Mouse (Mus musculus) layer of hippocampus, postnatal 14 days (tissue): Measurements from ENCODE around the gene Dnajb2. TPM values are rescaled to one million over a fixed set of nuclear protein-coding genes. Genes with fewer than 3 reads are reported as not detected.

ENCODE experiments used
- DNase-seq, 2 experiments: peaks; one replicate each; pipeline ENCODE4 v3.0.0; 2021 to 2022; ENCODE audit warnings: low spot score in 2 of 2, mixed read lengths in 1 of 2
- long read RNA-seq, 2 experiments: library from polyadenylated mRNA; stranded (forward); transcript quantifications; one replicate each; pipeline ENCODE4 v2.0.0; 2021
- total RNA-seq, 2 experiments: library from RNA; stranded (reverse); gene quantifications; 2 replicates each; pipeline ENCODE4 v1.2.3; 2021

The Dnajb2 gene
- total RNA-seq = 10 to 100 TPM; 60.0 to 61.1 TPM
- long read RNA-seq, experiment 1, transcript Dnajb2-210 (9 exons, 3,066 nt) = major isoform, 10 of 30 reads
- long read RNA-seq, experiment 1, partial matches to known transcripts = 5 of 30 reads
- long read RNA-seq, experiment 1, other reads (novel, unspliced or antisense) = 10 of 30 reads
- long read RNA-seq, experiment 2, transcript Dnajb2-210 (9 exons, 3,066 nt) = minor isoform, 10 of 46 reads
- long read RNA-seq, experiment 2, transcript Dnajb2-207 (10 exons, 1,855 nt) = major isoform, 12 of 46 reads
- long read RNA-seq, experiment 2, partial matches to known transcripts = 11 of 46 reads
- long read RNA-seq, experiment 2, other reads (novel, unspliced or antisense) = 9 of 46 reads

DNA sequence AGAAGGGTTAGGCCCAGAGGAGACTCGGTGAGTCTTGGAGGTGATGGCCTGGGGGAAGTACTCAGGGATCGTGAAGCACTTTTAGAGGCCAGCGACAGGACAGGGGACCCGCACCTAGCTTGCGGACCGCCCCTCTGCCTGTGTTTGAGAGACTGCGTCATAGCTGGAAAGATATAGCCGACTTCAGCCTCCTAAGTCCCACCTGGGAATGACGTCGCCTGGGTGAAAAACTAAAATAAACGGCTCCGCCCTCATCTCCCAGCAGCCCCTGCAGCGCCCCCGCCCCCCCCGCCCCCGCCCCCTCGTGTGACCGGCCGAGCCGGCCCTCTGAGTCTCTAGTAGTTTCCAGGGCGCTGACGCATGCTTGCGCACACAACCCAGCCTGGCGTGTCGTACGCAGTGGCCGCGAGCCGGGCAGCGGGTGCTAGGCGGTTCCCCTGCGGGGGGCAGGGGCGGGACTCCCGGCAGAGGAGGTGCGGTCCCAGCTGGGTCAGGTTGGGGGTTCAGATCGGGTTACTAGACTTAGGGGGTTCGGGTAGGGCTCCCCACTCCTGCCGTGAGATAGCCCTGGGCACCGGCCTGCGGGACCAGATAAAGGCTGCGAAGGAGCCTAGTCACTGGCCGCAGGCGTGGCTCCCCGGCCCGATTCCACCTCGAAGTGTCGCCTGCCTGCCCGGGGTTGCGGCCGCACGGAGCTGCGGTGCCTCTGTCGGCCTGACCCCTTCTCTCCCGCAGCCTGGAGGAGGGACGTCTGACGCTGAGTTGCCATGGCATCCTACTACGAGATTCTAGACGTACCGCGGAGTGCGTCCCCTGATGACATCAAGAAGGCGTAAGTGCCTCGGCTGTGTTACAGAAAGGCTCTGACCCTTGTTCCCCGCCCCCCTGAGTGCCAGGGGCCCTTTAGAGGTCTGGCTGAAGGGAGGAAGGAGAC is at the start of gene Dnajb2:
TSS of gene Dnajb2 (plus strand) at position 290 of the 934 bp plus-strand sequence.
- DNase-seq = peak; percentile 72 to 86

DNA sequence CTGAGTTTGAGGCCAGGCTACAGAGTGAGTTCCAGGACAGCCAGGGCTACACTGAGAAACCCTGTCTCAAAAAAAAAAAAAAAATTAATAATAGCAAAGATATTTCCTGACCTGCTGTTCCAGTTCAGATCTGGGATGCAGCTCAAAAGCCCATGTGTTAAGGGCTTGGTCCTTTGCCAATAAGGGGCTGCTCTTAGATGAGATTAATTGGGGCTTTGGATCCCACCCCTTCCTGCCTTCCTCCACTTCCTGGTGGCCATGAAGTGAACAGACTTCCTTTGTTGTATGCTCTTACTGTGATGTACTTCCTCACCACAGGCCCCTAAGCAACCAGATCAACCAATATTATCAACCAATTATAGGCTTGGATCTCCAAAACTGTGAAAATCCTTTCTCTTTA is 49.1 kb upstream of the Dnajb2 start:
- no peak for DNase-seq

DNA sequence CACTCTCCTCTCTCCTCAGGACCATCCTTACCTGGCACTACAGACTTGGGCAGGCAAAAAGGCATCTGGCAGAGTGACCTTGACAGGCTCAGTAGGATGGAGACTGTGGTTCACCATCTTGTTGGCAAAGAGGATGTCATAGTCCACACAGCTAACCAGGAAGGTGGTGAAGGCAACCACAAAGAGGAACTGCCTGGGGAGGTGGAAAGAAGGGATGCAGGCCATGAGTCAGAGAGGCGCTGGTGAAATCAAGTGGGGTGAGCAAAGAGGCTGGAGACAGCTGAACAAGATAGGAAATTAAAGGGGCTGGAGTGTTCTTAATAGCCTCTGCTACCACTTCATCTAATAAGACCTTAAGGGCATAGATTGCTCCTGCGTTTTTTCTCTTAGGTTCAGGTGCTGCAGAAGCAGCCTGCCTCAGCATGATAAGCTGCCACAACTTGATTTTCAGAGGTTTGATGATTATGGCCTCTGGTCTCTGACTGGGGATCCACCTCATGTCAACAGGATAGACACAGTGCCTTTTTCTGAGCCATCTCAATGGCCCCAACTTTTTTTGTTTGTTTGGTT is 48.2 kb upstream of the Dnajb2 start:
- no peak for DNase-seq

DNA sequence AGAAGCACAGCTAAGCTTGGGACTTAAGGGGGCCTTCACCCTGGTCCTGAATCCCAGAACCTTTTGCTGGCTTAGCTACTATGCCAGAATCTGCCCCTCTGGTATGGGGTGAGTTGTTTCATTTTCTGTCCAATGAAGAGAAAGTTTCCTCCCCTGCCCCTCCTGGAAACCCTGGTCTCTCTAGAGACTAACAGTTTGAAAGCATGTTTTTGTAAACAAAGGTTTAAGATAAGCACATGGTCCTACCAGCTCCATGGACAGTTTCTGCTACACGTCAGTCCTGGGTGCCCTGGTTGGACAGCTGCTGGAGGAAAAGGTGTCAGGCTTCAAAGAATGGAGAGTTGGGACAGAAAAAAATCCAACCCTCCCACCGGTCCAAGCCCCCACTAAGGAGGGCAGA is 45.6 kb upstream of the Dnajb2 start:
- DNase-seq = no peak

DNA sequence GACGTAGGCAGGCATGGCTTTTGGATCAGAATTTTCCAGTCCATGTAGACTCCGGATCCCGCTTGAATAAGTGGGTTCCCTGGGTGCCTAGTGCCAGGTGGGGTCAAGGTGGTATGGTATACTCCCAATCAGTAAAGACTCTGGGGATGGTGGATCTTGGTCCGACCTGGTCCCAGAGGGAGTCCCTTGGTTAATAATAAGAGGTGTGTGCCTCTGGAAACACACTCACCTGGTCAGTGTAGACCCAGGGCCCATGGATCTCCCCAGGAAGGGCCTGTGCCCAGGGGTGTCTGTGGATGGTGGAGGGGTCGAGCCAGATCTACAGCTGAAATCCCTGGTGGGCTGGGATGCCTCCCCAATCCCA is 45.0 kb upstream of the Dnajb2 start:
- DNase-seq = no peak

DNA sequence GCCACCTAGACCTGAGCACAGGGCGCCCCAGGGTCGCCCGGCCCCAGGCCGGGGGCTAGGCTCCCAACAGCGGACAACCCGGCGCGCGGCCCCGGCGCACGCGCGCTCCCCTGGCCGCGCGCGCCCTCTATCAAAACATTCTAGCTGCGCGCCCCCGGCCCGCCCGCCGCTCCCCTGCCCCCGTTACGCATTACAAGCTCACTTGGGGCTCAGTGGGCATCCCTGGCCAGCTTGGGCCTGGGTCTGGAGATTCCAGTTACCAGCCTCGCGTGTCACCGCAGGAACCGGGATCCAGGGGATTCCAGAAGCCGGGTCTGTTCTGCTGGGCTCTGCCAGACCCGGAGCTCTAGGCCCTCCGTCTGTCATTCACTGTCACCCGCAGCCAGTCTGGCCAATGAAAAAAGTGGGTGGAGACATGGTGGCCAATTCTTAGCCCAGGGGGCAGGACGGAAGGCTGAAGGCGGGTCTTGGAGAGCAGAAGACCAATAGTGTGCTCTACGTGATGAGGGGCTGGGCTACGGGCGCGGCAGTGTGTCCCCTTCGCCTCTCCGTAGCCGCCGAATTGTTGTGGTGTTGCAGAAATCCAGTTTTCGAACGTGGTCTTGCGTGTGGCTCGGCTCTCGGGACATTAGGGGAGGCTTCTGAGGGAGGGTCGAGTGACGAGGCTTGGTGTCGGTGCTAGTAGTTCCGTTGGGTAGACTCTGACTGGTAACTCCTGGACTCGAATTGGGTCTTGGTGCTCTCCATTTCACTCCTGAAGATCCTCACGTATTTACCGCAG is 44.4 kb upstream of the Dnajb2 start, which contains the start of the genes Ankzf1 and Atg9a:
TSS of gene Ankzf1 (plus strand) at position 530 of the 781 bp plus-strand sequence.
TSS of gene Atg9a (minus strand) at position 575 of the 781 bp plus-strand sequence.
- DNase-seq = peak; percentile 91 to 98

DNA sequence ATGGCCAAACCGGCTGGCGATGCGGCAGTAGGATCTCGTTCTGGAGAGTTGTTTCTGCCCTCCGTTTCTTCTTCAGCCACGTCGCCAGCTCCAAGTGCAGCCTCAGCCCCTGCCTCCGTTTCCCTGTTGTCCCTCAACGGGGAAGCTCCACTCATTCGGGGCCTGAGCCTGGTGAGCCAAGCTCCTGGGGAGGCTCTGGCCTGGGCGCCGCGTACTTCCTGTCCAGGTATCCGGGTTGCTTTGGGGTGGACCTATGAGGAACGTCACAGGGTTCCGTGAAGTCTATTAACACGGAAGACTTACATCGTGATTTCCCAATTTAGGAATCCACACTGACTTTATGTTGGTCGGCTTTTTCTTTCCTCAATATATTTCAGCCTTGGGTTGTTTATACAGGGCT is 43.8 kb upstream of the Dnajb2 start:
- no peak for DNase-seq

DNA sequence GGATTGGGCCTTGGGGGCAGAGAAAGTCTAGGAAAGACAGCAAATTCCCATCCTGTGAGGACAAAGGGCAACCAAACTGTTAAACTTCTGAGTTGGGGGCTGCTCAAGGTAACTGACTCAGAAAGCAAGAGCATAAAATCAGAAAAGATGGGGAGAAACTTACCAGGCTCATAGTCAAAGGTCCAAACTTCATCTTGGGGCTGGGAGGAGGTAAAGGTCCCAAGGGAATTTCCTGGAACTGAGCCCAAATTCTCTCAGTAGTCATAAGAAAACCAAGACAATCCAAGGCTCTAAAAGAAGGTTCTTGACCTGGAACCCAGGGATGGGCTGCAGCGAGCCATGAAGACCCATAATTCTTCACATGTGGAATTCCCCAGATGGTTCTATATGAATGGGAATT is 35.0 kb upstream of the Dnajb2 start:
- no peak for DNase-seq

DNA sequence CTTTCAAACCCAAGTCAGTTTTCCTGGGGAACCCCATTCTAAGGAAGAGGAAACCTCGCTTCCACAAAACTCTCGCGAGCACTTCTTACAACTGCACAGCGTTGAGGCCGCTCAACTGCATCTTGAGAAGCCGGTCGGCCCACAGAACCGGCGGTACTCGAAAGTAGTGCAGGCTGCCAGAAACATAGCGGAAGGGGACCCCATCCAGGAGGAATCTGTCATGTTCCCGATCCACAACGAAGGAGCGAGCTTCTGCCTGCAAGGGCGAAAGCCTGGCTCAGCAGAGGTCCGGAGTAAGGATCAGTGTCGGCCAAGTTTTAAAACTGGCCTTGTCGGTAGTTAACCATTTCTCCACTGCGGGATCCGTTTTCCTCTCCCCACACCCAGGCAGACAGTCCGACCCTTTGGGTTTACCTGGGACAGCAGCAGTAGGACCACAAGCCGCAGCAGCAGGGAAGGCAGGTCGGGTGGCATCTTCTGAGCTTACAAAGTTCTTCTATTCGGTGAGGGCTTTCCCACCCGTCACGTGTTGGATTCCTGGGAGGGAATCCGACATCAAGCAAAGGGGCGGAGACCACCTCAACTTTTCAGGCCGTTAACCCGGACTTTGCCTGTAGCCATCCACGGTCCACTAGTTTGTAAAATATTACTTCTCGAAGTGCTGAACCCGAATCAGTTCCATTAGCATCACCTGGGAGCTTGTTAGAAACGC is 27.1 kb upstream of the Dnajb2 start:
- no peak for DNase-seq

DNA sequence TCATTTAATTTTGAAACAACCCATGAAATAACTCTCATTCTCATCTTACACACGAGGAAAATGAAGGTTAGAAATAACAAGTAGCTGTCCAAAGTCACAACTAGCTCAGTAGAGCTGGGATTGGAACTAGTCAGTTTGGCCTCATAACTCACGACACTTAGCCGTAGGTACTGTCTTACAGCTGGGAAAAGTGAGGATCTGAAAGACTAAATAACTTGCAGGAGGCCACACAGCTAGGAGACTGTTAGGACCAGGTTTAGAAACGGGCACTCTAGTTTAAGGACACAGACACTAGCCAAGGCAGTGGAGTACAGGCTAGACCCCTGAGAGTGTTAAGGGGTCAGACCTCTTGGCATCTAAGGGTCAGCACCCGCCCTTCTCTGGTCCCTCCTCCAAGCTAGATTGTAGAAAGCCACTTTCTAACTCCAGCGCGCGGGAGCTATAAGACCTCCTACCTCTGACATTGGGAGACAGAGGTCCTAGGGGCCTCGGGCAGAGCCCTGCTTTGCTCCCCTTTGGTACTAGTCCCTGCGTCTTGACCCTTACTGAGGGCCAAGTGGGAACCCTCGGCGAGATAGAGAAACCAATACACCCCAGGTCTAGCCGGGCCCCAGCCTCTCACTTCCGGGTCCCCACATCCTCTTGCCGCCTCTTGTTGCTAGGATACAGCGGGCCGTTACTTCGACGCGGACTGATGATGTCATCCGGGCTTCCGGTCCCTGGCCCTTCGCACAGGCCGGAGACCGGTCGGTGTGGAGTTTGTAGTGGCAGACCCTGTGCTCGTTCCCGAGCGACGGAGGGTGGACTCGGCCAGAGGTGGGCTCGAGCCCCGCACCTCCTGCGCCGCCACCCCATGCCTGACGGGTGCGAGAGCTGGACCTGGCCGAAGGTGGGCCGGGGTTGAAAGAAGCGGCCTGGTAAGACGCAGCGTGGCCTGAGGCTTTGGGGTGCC is 25.8 kb upstream of the Dnajb2 start, which contains the start of the genes Glb1l and Stk16:
TSS of gene Glb1l (minus strand) at position 678 of the 952 bp plus-strand sequence.
TSS of gene Stk16 (plus strand) at position 703 of the 952 bp plus-strand sequence.
- DNase-seq = peak; percentile 94 to 98

DNA sequence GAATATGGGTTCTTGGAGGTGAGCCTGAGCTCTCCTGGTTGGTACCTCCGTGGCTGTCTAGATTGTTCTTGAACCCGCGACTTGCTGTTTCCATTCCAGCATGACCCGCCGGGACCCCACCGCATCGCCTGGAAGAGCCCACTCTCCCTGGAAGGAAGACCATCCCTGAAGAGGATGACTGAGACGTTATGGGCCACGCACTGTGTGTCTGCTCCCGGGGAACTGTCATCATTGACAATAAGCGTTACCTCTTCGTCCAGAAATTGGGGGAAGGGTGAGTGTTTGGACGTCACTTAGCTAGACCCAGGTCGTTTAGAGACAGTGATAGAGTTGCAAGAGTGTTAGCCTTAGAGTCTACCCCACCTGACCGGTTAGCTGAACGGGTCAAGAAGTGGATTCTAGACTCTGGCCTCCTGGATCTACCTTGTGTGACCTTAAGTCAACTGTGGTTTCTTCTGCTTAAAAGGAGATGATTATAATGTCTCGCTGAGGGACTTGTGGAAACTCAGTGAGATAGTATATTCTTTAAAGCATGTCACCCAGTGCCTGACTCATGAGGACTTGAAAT is 25.0 kb upstream of the Dnajb2 start:
- no peak for DNase-seq

DNA sequence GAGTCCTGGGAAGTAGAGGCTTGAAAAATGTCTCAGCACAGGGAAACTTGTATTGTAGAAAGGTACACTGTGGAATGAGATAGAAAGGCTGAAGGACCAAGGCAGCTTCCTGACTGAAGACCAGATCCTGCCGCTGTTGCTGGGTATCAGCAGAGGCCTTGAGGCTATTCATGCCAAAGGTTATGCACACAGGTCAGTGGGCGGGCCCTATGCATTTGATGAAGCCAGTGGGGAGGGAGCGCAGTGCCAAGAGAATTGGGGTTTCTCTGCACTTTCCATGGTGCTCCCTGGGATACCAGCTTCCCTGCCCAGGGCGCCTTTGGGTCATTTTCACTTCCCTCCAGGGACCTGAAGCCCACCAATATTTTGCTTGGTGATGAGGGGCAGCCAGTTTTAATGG is 23.7 kb upstream of the Dnajb2 start:
- DNase-seq = no peak

DNA sequence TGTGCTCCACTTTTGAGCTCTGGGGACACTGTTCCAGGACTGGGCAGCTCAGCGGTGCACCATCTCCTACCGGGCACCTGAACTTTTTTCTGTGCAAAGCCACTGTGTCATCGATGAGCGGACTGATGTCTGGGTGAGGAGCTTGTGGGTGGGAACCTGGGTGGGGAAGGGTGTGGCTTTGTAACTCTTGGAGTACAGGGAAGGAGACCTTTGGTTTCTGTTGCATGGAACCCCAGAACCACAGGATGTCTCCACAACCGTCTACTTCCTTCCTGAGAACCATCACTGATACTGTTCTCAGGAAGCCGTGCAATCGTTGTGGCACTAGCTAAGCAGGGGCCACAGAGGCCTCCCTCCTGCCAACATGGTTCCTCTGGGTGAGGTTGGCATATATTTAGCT is 23.1 kb upstream of the Dnajb2 start:
- DNase-seq = no peak

DNA sequence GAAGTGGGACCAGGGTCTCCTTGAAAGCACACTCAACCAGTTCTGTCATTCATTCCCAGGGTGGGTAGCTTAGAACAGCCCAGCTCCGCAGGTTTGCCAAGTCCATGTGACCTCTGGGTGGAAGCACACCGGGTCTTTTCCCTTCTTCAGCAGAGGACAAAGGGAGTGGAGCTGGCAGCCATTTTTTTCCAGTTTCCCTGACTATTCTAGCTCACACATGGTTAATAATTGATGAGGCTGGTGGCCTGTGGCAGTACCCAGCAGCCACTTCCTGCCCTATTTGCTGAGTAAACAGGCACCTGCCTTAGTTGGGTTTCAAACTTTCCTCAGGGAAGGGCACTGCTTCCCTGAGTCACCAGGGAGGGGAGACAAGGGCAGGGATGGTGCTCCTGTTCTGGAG is 21.8 kb upstream of the Dnajb2 start:
- DNase-seq = no peak

DNA sequence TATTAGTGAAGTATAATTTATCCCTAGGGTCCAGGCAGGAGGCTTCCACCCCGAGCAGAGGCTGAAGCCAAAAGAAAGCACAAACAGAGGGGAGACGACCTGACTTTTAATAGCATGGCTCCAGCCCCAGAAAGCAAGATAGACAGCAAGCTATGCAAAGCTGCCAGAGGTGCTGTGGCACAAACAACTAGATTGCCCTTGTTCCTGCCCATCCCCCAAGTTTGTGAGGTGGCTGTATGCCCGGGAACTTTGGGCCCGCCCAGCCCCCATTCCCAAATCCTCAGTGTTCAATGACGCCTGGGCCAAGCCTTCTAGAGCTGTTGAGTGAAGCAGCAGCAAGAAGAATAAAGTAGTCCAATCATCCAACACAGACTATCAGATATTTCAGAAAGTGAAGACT is 21.3 kb upstream of the Dnajb2 start:
- DNase-seq = peak; percentile 66 to 85

DNA sequence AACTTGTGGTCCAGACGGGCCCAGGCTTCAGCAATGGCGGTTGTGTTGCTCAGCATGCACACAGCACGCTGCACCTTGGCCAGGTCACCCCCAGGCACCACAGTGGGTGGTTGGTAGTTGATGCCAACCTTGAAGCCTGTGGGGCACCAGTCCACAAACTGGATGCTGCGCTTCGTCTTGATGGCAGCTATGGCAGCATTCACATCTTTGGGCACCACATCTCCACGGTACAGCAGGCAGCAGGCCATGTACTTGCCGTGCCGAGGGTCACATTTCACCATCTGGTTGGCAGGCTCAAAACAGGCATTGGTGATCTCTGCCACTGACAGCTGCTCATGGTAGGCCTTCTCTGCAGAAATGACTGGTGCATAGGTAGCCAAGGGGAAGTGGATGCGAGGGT is 20.4 kb upstream of the Dnajb2 start:
- no peak for DNase-seq

DNA sequence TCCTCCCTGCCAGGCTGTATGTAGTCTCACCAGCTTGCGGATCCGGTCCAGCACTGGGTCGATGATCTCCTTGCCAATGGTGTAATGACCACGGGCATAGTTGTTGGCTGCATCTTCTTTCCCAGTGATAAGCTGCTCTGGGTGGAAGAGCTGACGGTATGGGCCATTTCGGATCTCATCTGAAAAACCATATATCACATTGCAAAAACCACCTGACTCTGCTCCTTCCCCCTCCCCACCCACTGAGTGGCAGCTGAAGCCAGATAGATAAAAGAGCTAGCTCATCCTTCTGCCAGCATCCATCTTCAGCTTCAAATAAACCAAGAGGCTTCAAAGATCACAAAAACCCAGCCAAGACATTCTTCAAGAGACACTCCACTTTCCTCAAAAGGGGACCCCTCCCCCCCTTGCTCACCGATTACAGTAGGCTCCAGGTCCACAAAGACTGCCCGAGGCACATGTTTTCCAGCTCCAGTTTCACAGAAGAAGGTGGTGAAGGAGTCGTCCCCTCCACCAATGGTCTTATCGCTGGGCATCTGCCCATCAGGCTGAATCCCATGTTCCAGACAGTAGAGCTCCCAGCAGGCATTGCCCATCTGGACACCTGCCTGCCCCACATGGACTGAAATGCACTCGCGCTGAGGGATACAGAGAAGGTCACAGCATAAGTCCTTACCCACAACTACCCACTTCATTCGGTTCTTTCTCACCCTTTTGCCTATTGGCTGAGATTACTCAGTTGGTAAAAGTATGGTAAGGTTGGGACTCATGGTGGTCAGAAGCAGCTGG is 19.2 kb upstream of the Dnajb2 start:
- DNase-seq = no peak

DNA sequence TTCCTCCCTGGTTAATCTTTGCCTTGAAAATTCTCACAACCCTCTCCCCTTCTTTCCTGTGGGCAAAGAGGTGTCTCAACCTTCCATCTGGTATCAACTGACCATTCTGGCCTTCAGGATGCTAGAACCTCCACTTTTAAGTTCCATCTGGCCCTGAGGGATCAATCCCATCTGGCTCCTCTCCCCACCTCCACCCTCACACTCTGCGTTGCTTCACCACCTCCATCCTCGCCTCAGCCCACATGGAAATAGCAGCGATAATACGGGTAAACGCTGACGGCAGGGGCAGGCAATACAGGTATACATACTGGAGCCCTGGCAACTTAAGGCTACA is 18.3 kb upstream of the Dnajb2 start:
- DNase-seq = no peak
